Mouse (Mus musculus) forebrain, embryonic 15.5 days (tissue): ENCODE data around the gene Rspry1. TPM values are rescaled to one million over a fixed set of nuclear protein-coding genes. Genes with fewer than 3 reads are reported as not detected.

Source experiments
- ATAC-seq: fragments of 200-750 bp; cut with Nextera tagmentation; replicated peaks from 2 replicates; pipeline ENCODE4 v1.8.0; 2017; ENCODE audit warnings: mild to moderate bottlenecking, moderate TSS enrichment, moderate library complexity
- H3K27ac ChIP-seq: fragments of 300-500 bp; sonication (generic); replicated peaks from 2 replicates; pipeline ENCODE4 v1.5.1; 2015; ENCODE audit warnings: mild to moderate bottlenecking, inconsistent platforms
- H3K27me3 ChIP-seq: fragments of 300-500 bp; sonication (generic); 2 replicates; pipeline ENCODE4 v1.6.1; 2015; ENCODE audit warnings: inconsistent platforms
- H3K36me3 ChIP-seq: fragments of 300-500 bp; sonication (generic); 2 replicates; pipeline ENCODE4 v1.6.1; 2015; ENCODE audit warnings: mild to moderate bottlenecking, inconsistent platforms
- H3K4me1 ChIP-seq: fragments of 300-500 bp; sonication (generic); 2 replicates; pipeline ENCODE4 v1.6.1; 2015; ENCODE audit warnings: inconsistent platforms
- H3K4me2 ChIP-seq: fragments of 300-500 bp; sonication (generic); replicated peaks from 2 replicates; pipeline ENCODE4 v1.6.1; 2015; ENCODE audit warnings: mild to moderate bottlenecking, inconsistent platforms
- H3K4me3 ChIP-seq: fragments of 300-500 bp; sonication (generic); 2 replicates; pipeline ENCODE4 v1.5.1; 2015; ENCODE audit warnings: mild to moderate bottlenecking, inconsistent platforms
- H3K9ac ChIP-seq: fragments of 300-500 bp; sonication (generic); replicated peaks from 2 replicates; pipeline ENCODE4 v1.6.1; 2015; ENCODE audit warnings: mild to moderate bottlenecking, inconsistent platforms
- H3K9me3 ChIP-seq: fragments of 300-500 bp; sonication (generic); 2 replicates; pipeline ENCODE4 v1.6.1; 2016; ENCODE audit warnings: inconsistent platforms
- WGBS: fragments of 180-500 bp; shearing (Covaris S2); methylation state at CpG from one replicate; pipeline ENCODE4 v1.1.7; 2015; ENCODE audit warnings: mixed read lengths; 5-methylcytosine and 5-hydroxymethylcytosine counted together
- polyA plus RNA-seq: library from polyadenylated mRNA; unstranded; fragments of >200 nt; fragmentation: Nextera tagmentation; extraction: Ambion mirVana; gene quantifications from 2 replicates; pipeline ENCODE4 v1.2.1, GENCODE M21; 2015

Rspry1 gene
- polyA plus RNA-seq, 1 experiment from 2014 or later, result 52.0 TPM

DNA sequence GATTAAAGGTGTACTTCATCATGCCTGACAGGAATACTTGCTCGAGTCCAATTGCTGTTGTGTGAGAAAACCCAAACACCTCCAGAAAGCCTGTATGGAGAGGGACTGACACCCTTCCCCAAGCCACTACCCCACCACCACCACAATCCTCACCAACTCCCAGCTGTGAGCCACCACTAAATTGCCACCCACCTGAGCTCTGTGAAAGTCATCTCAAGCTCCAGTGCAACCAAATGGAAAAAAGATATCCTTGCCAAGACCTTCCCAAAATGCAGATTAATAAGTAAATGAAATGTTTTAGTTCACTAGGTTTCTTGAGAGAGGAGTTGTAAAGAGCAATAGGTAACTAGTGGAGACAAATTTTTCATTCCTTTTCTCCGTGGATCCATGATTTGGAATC is 63.0 kb downstream of the Rspry1 start:
- H3K4me1 ChIP-seq, result peaks cover 15% of the 10 kb centered on the region

DNA sequence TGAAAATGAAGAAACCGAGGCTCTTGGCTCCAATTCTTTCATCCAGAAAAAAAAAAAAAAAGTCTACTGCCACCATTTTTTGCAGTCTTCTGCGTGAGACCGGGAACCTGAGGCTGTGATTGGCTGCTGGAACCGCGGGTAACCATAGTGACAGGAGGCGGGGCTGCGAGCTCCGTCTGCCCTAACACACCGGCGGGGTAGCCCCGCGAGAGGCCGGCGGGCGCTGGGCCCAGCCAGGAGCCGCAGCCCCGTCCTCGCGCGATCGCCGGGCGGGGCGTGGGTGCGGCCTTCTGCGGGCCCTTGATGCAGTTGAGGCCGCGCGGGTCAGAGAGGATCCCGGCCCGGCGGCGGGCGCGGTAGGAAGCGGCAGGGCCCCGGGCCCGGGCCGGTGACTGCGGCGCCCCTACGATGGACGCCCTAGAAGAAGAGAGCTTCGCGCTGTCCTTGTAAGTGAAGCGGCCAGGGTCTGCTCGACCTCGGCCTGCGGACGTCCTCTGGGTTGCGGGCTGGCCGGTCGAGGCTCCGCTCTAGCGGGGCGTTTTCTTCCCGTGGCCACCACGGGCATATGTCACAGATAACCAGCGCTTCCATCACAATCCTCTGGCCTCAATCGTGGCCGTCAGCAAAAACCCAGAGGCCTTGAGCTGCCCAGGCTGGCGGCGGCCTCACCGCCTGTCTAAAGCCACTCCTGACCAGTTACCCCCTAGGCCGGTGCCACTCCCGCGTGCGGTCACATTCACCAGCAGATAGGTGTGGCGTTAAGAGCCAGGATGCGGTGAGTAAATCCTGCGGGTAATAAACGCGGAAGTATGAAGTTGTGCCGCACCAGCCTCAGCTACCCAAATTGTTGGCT is 64.9 kb downstream of the Rspry1 start, which contains the start of gene Arl2bp:
Gene Arl2bp, plus strand, starts transcription at position 145 of the 853 bp plus-strand sequence.
- Histone ChIP-seq H3K27me3 (no peaks in the 10 kb centered on the region), H3K9me3 (no peaks in the 10 kb centered on the region)
- WGBS, result under 1% methylated on average over 73 of the region's 74 CpGs

More for the DNA sequence above, 63.0 kb downstream of the Rspry1 start:
- no peaks in the 10 kb centered on the region for H3K27me3 ChIP-seq
- no peak overlapping the region for H3K9ac ChIP-seq
- 84% methylated on average over 2 of the region's 2 CpGs for WGBS
- no peak overlapping the region for H3K27ac ChIP-seq
- H3K36me3 ChIP-seq, result peaks cover 3% of the 10 kb centered on the region; the same call in 1 of the 2 replicates
- ATAC-seq, result no peak
- H3K4me2 ChIP-seq, result no peak overlapping the region
- no peaks in the 10 kb centered on the region for H3K9me3 ChIP-seq
- no peak overlapping the region for H3K4me3 ChIP-seq

DNA sequence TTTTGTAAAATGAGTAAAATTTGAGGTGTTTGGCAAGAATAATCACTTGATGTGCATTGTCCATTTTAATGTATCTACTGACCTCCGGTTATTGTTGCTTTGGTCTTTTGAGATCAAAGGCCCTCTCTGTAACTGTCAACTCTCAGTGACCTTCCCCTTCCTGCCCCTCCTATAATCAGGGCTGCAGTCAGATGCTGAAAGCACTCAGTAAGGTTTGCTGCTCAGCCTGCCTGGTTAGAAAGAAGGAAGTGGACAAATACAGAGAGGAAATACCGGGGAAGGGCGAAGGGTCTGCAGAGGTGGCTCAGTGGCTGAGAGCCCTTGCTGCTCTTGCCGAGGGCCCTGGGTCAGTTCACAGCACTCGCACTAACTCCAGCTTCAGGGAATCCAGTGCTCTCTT is 72.6 kb downstream of the Rspry1 start:
- peaks cover 48% of the 10 kb centered on the region for H3K36me3 ChIP-seq
- H3K9me3 ChIP-seq, result no peaks in the 10 kb centered on the region
- H3K27ac ChIP-seq, result no peak overlapping the region
- no peak overlapping the region for H3K4me3 ChIP-seq
- no peak overlapping the region for H3K4me2 ChIP-seq
- H3K4me1 ChIP-seq, result peaks cover 8% of the 10 kb centered on the region; the same call in 1 of the 2 replicates
- no peak for ATAC-seq
- WGBS, result 95% methylated on average over 5 of the region's 5 CpGs
- H3K27me3 ChIP-seq, result no peaks in the 10 kb centered on the region
- H3K9ac ChIP-seq, result no peak overlapping the region

More for the DNA sequence above, 64.9 kb downstream of the Rspry1 start, which contains the start of gene Arl2bp:
- peak within 1 kb of the TSS; percentile 90 for H3K27ac ChIP-seq
- peak within 1 kb of the TSS; percentile 71 for H3K4me3 ChIP-seq
- peak within 1 kb of the TSS; percentile 88 for H3K9ac ChIP-seq
- H3K4me2 ChIP-seq, result peak within 1 kb of the TSS; percentile 58
- peaks cover 20% of the 10 kb centered on the region for H3K36me3 ChIP-seq
- peaks cover 15% of the 10 kb centered on the region for H3K4me1 ChIP-seq
- ATAC-seq, result peak; percentile 99

DNA sequence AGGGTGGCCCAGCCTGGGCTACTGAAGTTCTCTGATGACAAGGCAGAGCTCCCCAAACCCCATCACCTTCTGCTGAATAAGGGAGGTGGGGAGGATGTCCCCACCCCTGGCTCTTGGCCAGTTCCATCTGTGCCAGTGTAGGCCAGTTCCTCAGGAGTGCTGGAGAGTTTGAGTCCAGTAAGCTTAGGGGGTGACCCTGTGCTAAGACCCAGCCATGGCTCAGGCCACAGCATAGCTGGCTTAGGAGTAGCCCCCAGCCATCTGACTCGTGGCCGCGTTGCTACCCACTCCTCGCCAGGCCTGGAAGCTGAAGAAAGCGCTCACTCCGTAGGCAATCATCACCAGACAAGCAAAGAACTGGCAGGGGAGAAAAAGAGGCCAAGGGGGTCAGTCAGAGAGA is 74.2 kb downstream of the Rspry1 start:
- WGBS, result 83% methylated on average over 6 of the region's 6 CpGs
- H3K9me3 ChIP-seq, result no peaks in the 10 kb centered on the region
- H3K4me1 ChIP-seq, result peaks cover 8% of the 10 kb centered on the region; the same call in 1 of the 2 replicates
- H3K4me2 ChIP-seq, result no peak overlapping the region
- H3K27ac ChIP-seq, result no peak overlapping the region
- H3K27me3 ChIP-seq, result no peaks in the 10 kb centered on the region
- ATAC-seq, result peak; percentile 52; the same call in 1 of the 2 replicates
- no peak overlapping the region for H3K9ac ChIP-seq
- peaks cover 39% of the 10 kb centered on the region for H3K36me3 ChIP-seq
- H3K4me3 ChIP-seq, result no peak overlapping the region

DNA sequence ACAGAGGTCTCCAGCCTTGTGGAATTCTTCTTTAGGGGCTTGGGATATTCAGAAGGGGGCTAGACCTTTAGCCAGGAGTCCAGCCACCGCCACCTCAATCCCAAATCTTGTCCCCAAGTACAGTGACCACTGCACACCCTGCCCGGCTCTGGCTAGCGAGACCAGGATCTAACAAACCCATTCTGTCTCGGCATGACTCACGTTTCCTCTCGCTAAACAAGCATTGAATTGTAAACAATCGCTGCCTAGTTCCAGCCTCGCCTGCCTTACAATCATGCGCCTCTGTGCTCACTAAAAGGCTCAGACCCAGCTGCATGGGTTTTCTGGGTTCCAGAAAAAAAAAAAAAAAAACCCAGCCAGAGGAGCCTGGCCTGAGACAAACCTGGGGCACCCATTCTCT is 76.8 kb downstream of the Rspry1 start:
- 0 out of 2 replicates have a peak, but pooled peaks have one; percentile 17 for ATAC-seq
- Histone ChIP-seq H3K36me3 (peaks cover 13% of the 10 kb centered on the region), H3K9me3 (no peaks in the 10 kb centered on the region), H3K9ac (no peak overlapping the region), H3K4me1 (peaks cover 8% of the 10 kb centered on the region; the same call in 1 of the 2 replicates), H3K4me2 (no peak overlapping the region), H3K4me3 (no peak overlapping the region), H3K27ac (peak overlapping the region; percentile 59; the same call in 1 of the 2 replicates), H3K27me3 (no peaks in the 10 kb centered on the region)
- 28% methylated on average over 9 of the region's 9 CpGs for WGBS

DNA sequence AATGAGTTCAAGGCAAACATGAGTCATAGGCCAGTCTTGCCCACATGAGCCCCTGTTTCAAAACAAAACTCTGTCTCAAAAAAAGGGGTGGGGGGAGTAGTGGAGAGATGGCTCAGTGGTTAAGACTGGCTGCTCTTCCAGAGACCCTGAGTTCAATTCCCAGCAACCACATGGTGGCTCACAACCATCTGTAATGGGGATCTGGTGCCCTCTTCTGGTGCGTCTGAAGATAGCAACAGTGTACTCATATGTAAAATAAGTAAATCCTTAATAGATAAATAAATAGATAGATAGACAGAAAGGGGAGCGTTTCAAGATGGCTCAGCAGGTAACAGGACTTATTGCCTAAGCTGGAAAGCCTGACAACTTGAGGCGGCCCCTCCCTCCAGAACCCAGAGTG is 78.7 kb downstream of the Rspry1 start:
- Histone ChIP-seq H3K9me3 (no peaks in the 10 kb centered on the region), H3K4me3 (no peak overlapping the region), H3K27me3 (no peaks in the 10 kb centered on the region), H3K9ac (no peak overlapping the region), H3K27ac (no peak overlapping the region), H3K4me2 (no peak overlapping the region), H3K4me1 (peaks cover 8% of the 10 kb centered on the region; the same call in 1 of the 2 replicates), H3K36me3 (no peaks in the 10 kb centered on the region)
- ATAC-seq, result no peak
- 83% methylated on average over 3 of the region's 3 CpGs for WGBS

DNA sequence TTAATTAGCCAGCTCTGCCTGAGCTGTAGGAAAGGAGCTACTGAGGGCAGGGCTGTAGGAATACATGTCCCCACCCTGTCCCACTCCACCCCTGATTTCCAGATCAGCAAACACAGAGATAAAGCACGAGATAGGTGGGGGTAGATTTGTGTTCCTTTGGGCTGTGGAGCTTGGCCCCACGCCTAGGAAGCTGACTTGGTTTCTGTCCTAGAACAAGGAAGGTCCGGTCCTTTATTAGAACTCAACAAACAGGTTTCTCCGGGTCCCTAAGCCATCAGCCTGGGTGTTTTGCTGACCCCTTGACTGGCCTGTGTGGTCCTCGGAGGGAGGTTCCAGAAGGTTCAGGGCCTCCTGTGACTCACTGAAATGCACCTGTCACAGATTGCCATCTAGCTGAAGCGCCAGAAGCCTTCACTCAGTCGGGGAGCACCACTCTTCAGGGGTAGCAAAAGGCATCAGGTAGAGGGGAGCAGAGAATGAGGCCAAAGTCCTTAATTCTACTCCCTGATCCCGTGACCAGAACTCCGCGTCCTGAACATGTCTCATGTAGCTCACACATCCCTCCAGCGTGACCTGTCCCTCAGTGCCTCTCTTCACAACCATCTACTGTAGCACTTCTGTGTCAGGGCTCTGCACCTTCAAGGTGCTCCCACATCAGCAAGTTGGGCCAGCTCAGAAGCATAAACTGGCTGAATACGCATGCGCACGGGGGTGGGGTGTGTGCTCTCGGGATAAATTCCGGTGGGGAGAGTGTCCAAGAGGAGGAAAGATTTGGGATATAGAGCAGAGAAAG is 81.2 kb downstream of the Rspry1 start:
- Histone ChIP-seq H3K4me3 (no peak overlapping the region), H3K4me1 (peaks cover 8% of the 10 kb centered on the region; the same call in 1 of the 2 replicates), H3K9me3 (no peaks in the 10 kb centered on the region), H3K27me3 (no peaks in the 10 kb centered on the region), H3K4me2 (no peak overlapping the region), H3K27ac (no peak overlapping the region), H3K36me3 (no peaks in the 10 kb centered on the region), H3K9ac (no peak overlapping the region)
- 81% methylated on average over 16 of the region's 16 CpGs for WGBS
- ATAC-seq, result no peak

DNA sequence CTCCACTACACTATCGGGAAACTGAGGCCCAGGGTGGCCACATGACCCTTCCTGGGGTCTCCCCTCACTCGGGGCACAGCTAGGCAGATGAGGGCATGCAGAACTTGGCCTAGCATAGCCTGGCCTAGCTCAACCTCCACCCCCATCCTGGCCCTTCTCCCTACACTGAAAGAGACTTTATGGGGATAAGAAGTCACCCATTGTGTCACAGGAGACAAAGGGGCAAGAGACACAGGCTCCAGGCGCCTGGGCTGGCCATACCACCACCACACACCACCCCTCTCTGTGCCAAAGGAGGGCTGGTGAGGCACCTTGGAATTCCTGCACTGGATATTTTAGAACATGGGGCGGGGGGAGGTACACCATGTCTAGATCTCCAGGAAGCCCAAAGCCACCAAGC is 82.5 kb downstream of the Rspry1 start:
- no peaks in the 10 kb centered on the region for H3K27me3 ChIP-seq
- ATAC-seq, result no peak
- no peak overlapping the region for H3K4me2 ChIP-seq
- H3K4me1 ChIP-seq, result no peaks in the 10 kb centered on the region
- H3K27ac ChIP-seq, result no peak overlapping the region
- WGBS, result 71% methylated on average over 4 of the region's 4 CpGs
- H3K9me3 ChIP-seq, result no peaks in the 10 kb centered on the region
- no peaks in the 10 kb centered on the region for H3K36me3 ChIP-seq
- H3K4me3 ChIP-seq, result no peak overlapping the region
- no peak overlapping the region for H3K9ac ChIP-seq

DNA sequence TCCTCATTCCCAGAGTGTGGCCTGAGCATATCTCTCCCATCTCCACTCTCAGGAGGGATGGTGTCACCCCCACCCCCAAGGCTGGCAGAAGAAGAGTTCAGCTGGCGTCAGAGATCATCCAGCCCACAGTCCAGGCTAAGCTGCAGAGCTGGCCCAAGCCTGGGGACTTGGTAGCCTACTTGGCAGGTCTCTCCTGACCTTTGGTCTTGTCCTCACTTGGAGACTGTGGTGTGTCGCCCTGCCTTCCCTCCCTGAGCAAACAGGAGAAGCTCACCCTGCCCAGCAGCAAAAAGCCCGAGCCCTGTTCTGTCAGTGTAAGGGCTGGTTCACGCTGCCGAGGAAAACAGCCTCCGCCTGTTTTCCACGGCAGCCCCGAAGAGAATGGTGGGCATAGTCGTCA is 84.2 kb downstream of the Rspry1 start:
- Histone ChIP-seq H3K4me2 (no peak overlapping the region), H3K9me3 (no peaks in the 10 kb centered on the region), H3K27me3 (no peaks in the 10 kb centered on the region), H3K4me1 (no peaks in the 10 kb centered on the region), H3K36me3 (no peaks in the 10 kb centered on the region), H3K4me3 (no peak overlapping the region), H3K27ac (no peak overlapping the region), H3K9ac (no peak overlapping the region)
- WGBS, result 75% methylated on average over 9 of the region's 9 CpGs
- ATAC-seq, result no peak

DNA sequence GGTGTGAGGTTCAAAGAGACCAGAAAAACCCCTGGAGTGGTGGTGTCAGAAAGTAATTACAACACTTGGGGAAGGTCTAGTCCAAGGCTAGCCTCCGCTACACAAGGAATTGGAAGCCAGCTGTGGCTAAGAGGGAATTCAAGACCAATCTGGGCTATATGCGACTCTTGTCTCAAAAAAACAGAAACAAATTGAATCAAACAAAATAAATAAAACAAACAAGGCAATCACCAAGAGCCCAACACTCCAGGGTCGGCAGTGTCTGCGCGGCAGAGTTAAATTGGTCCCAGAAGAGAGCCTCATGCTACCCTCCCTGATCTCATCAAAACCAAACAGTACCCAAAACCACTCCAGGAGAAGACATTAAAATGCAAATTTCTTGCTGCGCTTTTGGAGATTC is 93.0 kb downstream of the Rspry1 start:
- H3K4me2 ChIP-seq, result no peak overlapping the region
- no peak overlapping the region for H3K4me3 ChIP-seq
- H3K9ac ChIP-seq, result no peak overlapping the region
- H3K36me3 ChIP-seq, result no peaks in the 10 kb centered on the region
- 3% methylated on average over 6 of the region's 6 CpGs for WGBS
- H3K27ac ChIP-seq, result no peak overlapping the region
- H3K4me1 ChIP-seq, result peaks cover 13% of the 10 kb centered on the region
- no peak for ATAC-seq
- H3K9me3 ChIP-seq, result no peaks in the 10 kb centered on the region
- peaks cover 48% of the 10 kb centered on the region for H3K27me3 ChIP-seq

DNA sequence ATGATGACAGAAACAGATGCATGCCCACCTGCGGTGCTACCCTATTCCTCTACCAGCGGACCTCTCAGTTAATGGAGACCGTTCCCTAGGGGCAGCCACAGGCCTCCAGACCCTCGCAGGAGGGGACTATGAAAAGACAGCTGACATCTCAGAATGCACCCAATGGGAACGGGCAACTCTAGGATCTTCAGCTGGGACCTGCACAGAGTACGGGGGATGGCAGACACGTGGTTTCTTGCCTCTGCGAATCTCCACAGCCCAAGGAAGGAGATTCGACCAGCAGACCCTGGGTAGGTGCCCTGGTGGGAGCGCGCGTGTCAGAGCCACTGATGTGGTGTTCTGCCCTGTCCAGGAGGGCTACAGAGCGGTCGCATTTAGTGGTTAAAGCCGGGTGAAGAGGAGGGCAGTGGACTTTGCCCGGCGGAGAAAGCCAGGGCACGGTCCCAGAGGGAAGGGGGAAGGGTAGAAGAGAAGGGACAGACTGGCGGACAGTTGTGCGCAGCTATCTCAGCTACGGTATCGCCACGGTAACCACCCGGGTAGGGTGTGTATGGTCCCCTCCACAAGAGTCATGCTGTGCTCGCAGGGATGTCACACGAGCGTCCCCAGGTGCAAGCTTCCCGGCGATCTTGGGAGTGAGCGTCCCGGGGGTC is 93.7 kb downstream of the Rspry1 start:
- Histone ChIP-seq H3K4me1 (peaks cover 13% of the 10 kb centered on the region), H3K27ac (no peak overlapping the region), H3K27me3 (peaks cover 48% of the 10 kb centered on the region), H3K9ac (peak overlapping the region; percentile 33), H3K9me3 (no peaks in the 10 kb centered on the region), H3K36me3 (no peaks in the 10 kb centered on the region), H3K4me2 (peak overlapping the region; percentile 89), H3K4me3 (peak overlapping the region; percentile 47)
- WGBS, result under 1% methylated on average over 31 of the region's 31 CpGs
- peak; percentile 60 for ATAC-seq
